Mouse (Mus musculus): ENCODE measurements around the gene Tns3. TPM values are rescaled to one million over a fixed set of nuclear protein-coding genes. Genes with fewer than 3 reads are reported as not detected.

Tns3 gene
- polyA plus RNA-seq, 1 experiment from 2014 or later, result 8.8 TPM

GRCm38 (mm10) chr11:8513359-8514253 is 150.7 kb downstream of the Tns3 start:
- no peaks in the 10 kb centered on the region for H3K9me3 ChIP-seq (ENCODE audit: control insufficient read depth, low read length)
- H3K36me3 ChIP-seq (ENCODE audit: control insufficient read depth, insufficient read depth, low read length), result no peaks in the 10 kb centered on the region
- H3K9ac ChIP-seq (ENCODE audit: low read length), result no peak overlapping the region
- no peak for ATAC-seq (replicated peaks; ENCODE audit: low FRiP score)
- no peaks in the 10 kb centered on the region for H3K27me3 ChIP-seq (ENCODE audit: control insufficient read depth, insufficient read depth, low read length)
- H3K4me2 ChIP-seq (ENCODE audit: low read depth, low read length, severe bottlenecking), result no peak overlapping the region
- no peaks in the 10 kb centered on the region for H3K4me1 ChIP-seq (replicated peaks; ENCODE audit: control insufficient read depth, insufficient read depth, low read length)
- H3K27ac ChIP-seq (ENCODE audit: low read depth, low read length), result no peak overlapping the region
- DNase-seq (ENCODE audit: low spot score), result no peak
- WGBS, result 62% methylated on average over 7 of the region's 7 CpGs
- H3K4me3 ChIP-seq (ENCODE audit: low read depth, low read length), result no peak overlapping the region

- no peaks in the 10 kb centered on the region for H3K9me3 ChIP-seq (ENCODE audit: control insufficient read depth, low read length)
- no peaks in the 10 kb centered on the region for H3K36me3 ChIP-seq (ENCODE audit: control insufficient read depth, insufficient read depth, low read length)
- no peak overlapping the region for H3K4me3 ChIP-seq (ENCODE audit: low read depth, low read length)
- ATAC-seq (replicated peaks; ENCODE audit: low FRiP score), result no peak
- H3K4me2 ChIP-seq (ENCODE audit: low read depth, low read length, severe bottlenecking), result no peak overlapping the region
- no peak overlapping the region for H3K27ac ChIP-seq (ENCODE audit: low read depth, low read length)
- WGBS, result 73% methylated on average over 2 of the region's 2 CpGs
- H3K9ac ChIP-seq (ENCODE audit: low read length), result no peak overlapping the region
- no peaks in the 10 kb centered on the region for H3K27me3 ChIP-seq (ENCODE audit: control insufficient read depth, insufficient read depth, low read length)
- no peak for DNase-seq (ENCODE audit: low spot score)
- H3K4me1 ChIP-seq (replicated peaks; ENCODE audit: control insufficient read depth, insufficient read depth, low read length), result no peaks in the 10 kb centered on the region
These were observed 154.0 kb downstream of the Tns3 start for GRCm38 (mm10) chr11:8510294-8510693.

GRCm38 (mm10) chr11:8509614-8510013 is 154.7 kb downstream of the Tns3 start:
- Histone ChIP-seq H3K27me3 (ENCODE audit: control insufficient read depth, insufficient read depth, low read length) (no peaks in the 10 kb centered on the region), H3K4me3 (ENCODE audit: low read depth, low read length) (no peak overlapping the region), H3K4me1 (replicated peaks; ENCODE audit: control insufficient read depth, insufficient read depth, low read length) (no peaks in the 10 kb centered on the region), H3K36me3 (ENCODE audit: control insufficient read depth, insufficient read depth, low read length) (no peaks in the 10 kb centered on the region), H3K4me2 (ENCODE audit: low read depth, low read length, severe bottlenecking) (no peak overlapping the region), H3K27ac (ENCODE audit: low read depth, low read length) (no peak overlapping the region), H3K9ac (ENCODE audit: low read length) (no peak overlapping the region), H3K9me3 (ENCODE audit: control insufficient read depth, low read length) (no peaks in the 10 kb centered on the region)
- DNase-seq (ENCODE audit: low spot score) (no peak), ATAC-seq (replicated peaks; ENCODE audit: low FRiP score) (no peak)
- 85% methylated on average over 7 of the region's 7 CpGs for WGBS

GRCm38 (mm10) chr11:8503735-8504134 is 160.6 kb downstream of the Tns3 start:
- ATAC-seq (replicated peaks; ENCODE audit: low FRiP score), result no peak
- Histone ChIP-seq H3K27me3 (ENCODE audit: control insufficient read depth, insufficient read depth, low read length) (no peaks in the 10 kb centered on the region), H3K27ac (ENCODE audit: low read depth, low read length) (no peak overlapping the region), H3K9me3 (ENCODE audit: control insufficient read depth, low read length) (no peaks in the 10 kb centered on the region), H3K4me3 (ENCODE audit: low read depth, low read length) (no peak overlapping the region), H3K4me1 (replicated peaks; ENCODE audit: control insufficient read depth, insufficient read depth, low read length) (no peaks in the 10 kb centered on the region), H3K9ac (ENCODE audit: low read length) (no peak overlapping the region), H3K4me2 (ENCODE audit: low read depth, low read length, severe bottlenecking) (no peak overlapping the region), H3K36me3 (ENCODE audit: control insufficient read depth, insufficient read depth, low read length) (no peaks in the 10 kb centered on the region)
- no peak for DNase-seq (ENCODE audit: low spot score)
- 39% methylated on average over 11 of the region's 11 CpGs for WGBS

GRCm38 (mm10) chr11:8500855-8501254 is 163.5 kb downstream of the Tns3 start:
- no peak overlapping the region for H3K9ac ChIP-seq (ENCODE audit: low read length)
- no peaks in the 10 kb centered on the region for H3K27me3 ChIP-seq (ENCODE audit: control insufficient read depth, insufficient read depth, low read length)
- no peaks in the 10 kb centered on the region for H3K4me1 ChIP-seq (replicated peaks; ENCODE audit: control insufficient read depth, insufficient read depth, low read length)
- no peak overlapping the region for H3K27ac ChIP-seq (ENCODE audit: low read depth, low read length)
- no peaks in the 10 kb centered on the region for H3K36me3 ChIP-seq (ENCODE audit: control insufficient read depth, insufficient read depth, low read length)
- H3K4me3 ChIP-seq (ENCODE audit: low read depth, low read length), result no peak overlapping the region
- ATAC-seq (replicated peaks; ENCODE audit: low FRiP score) (no peak), DNase-seq (ENCODE audit: low spot score) (no peak)
- H3K9me3 ChIP-seq (ENCODE audit: control insufficient read depth, low read length), result no peaks in the 10 kb centered on the region
- no peak overlapping the region for H3K4me2 ChIP-seq (ENCODE audit: low read depth, low read length, severe bottlenecking)
- 90% methylated on average over 6 of the region's 6 CpGs for WGBS

- Histone ChIP-seq H3K4me3 (ENCODE audit: low read depth, low read length) (no peak overlapping the region), H3K4me1 (replicated peaks; ENCODE audit: control insufficient read depth, insufficient read depth, low read length) (no peaks in the 10 kb centered on the region), H3K9ac (ENCODE audit: low read length) (no peak overlapping the region), H3K4me2 (ENCODE audit: low read depth, low read length, severe bottlenecking) (no peak overlapping the region), H3K9me3 (ENCODE audit: control insufficient read depth, low read length) (no peaks in the 10 kb centered on the region), H3K27me3 (ENCODE audit: control insufficient read depth, insufficient read depth, low read length) (no peaks in the 10 kb centered on the region), H3K27ac (ENCODE audit: low read depth, low read length) (no peak overlapping the region), H3K36me3 (ENCODE audit: control insufficient read depth, insufficient read depth, low read length) (no peaks in the 10 kb centered on the region; the same call in 1 of the 2 replicates)
- WGBS, result 84% methylated on average over 6 of the region's 6 CpGs
- DNase-seq (ENCODE audit: low spot score) (no peak), ATAC-seq (replicated peaks; ENCODE audit: low FRiP score) (no peak)
These were observed 167.2 kb downstream of the Tns3 start for GRCm38 (mm10) chr11:8497136-8497535.

GRCm38 (mm10) chr11:8496686-8497085 is 167.6 kb downstream of the Tns3 start:
- no peak overlapping the region for H3K9ac ChIP-seq (ENCODE audit: low read length)
- H3K27ac ChIP-seq (ENCODE audit: low read depth, low read length), result no peak overlapping the region
- DNase-seq (ENCODE audit: low spot score), result no peak
- no peak for ATAC-seq (replicated peaks; ENCODE audit: low FRiP score)
- H3K4me3 ChIP-seq (ENCODE audit: low read depth, low read length), result no peak overlapping the region
- no peaks in the 10 kb centered on the region for H3K27me3 ChIP-seq (ENCODE audit: control insufficient read depth, insufficient read depth, low read length)
- H3K4me1 ChIP-seq (replicated peaks; ENCODE audit: control insufficient read depth, insufficient read depth, low read length), result no peaks in the 10 kb centered on the region
- no peaks in the 10 kb centered on the region; the same call in 1 of the 2 replicates for H3K36me3 ChIP-seq (ENCODE audit: control insufficient read depth, insufficient read depth, low read length)
- H3K9me3 ChIP-seq (ENCODE audit: control insufficient read depth, low read length), result no peaks in the 10 kb centered on the region
- WGBS, result 84% methylated on average over 5 of the region's 5 CpGs
- H3K4me2 ChIP-seq (ENCODE audit: low read depth, low read length, severe bottlenecking), result no peak overlapping the region

GRCm38 (mm10) chr11:8495801-8496200 is 168.5 kb downstream of the Tns3 start:
- no peak for ATAC-seq (replicated peaks; ENCODE audit: low FRiP score)

GRCm38 (mm10) chr11:8495036-8495435 is 169.3 kb downstream of the Tns3 start:
- Histone ChIP-seq H3K4me1 (replicated peaks; ENCODE audit: control insufficient read depth, insufficient read depth, low read length) (no peaks in the 10 kb centered on the region), H3K9me3 (ENCODE audit: control insufficient read depth, low read length) (no peaks in the 10 kb centered on the region), H3K9ac (ENCODE audit: low read length) (no peak overlapping the region), H3K27me3 (ENCODE audit: control insufficient read depth, insufficient read depth, low read length) (no peaks in the 10 kb centered on the region), H3K36me3 (ENCODE audit: control insufficient read depth, insufficient read depth, low read length) (no peaks in the 10 kb centered on the region; the same call in 1 of the 2 replicates), H3K27ac (ENCODE audit: low read depth, low read length) (no peak overlapping the region), H3K4me3 (ENCODE audit: low read depth, low read length) (no peak overlapping the region), H3K4me2 (ENCODE audit: low read depth, low read length, severe bottlenecking) (no peak overlapping the region)
- ATAC-seq (replicated peaks; ENCODE audit: low FRiP score) (no peak), DNase-seq (ENCODE audit: low spot score) (no peak)
- WGBS, result 92% methylated on average over 8 of the region's 8 CpGs

More at GRCm38 (mm10) chr11:8495801-8496200, 168.5 kb downstream of the Tns3 start:
- Histone ChIP-seq H3K9me3 (ENCODE audit: control insufficient read depth, low read length) (no peaks in the 10 kb centered on the region), H3K36me3 (ENCODE audit: control insufficient read depth, insufficient read depth, low read length) (no peaks in the 10 kb centered on the region; the same call in 1 of the 2 replicates), H3K27ac (ENCODE audit: low read depth, low read length) (no peak overlapping the region), H3K4me3 (ENCODE audit: low read depth, low read length) (no peak overlapping the region), H3K27me3 (ENCODE audit: control insufficient read depth, insufficient read depth, low read length) (no peaks in the 10 kb centered on the region), H3K4me2 (ENCODE audit: low read depth, low read length, severe bottlenecking) (no peak overlapping the region), H3K4me1 (replicated peaks; ENCODE audit: control insufficient read depth, insufficient read depth, low read length) (no peaks in the 10 kb centered on the region), H3K9ac (ENCODE audit: low read length) (no peak overlapping the region)
- DNase-seq (ENCODE audit: low spot score), result no peak
- 92% methylated on average over 7 of the region's 7 CpGs for WGBS

Data from forebrain, embryonic 11.5 days (tissue).